ENCODE assay signal across 10 mouse cellular contexts in the genomic region with DNA sequence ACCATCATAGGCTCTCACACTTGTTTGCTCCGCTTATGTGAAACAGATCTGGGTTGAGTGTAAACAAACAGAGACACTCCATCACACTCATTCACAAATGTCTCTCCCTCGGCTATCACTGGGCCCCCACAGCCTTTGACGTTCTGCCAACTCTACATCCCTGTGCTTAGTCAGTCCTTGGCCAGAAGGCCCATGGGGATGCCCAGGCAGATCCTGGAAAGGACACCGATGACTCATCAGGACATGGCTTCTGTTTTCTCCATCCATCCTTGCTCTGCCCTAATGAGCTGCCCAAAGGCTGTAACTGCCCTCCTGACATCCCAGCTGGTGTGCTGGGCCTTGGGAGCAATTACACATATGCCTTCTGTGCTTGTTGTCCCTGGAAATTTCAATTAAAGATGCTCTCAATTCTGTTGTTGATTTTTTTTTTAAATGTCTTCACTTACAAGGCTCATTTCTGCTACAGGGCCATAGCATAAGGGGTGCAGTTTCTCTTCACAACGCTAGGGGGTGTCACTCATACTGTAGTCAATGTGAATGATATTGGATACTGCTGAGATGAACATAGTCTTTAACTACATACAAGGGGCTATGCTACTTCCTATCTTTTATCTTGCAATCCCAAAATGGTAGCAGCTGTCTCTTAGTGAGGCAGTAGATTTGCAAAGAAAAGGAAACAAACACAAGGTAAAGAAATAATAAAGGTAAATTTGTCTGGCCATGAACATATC. TPM values are rescaled to one million over a fixed set of nuclear protein-coding genes. Genes with fewer than 3 reads are reported as not detected.
DNase-seq lines count a peak whose midpoint lies in the region; ATAC-seq and TF ChIP-seq lines count a peak whose summit lies in the region.
"Had no signal": no experiment of that assay in that cellular context is flagged by ENCODE, and none has a peak within 500 bp of the region (broad histone marks: within the 10 kb centered on the region; RNA-seq: fewer than 3 reads in every experiment).

No protein-coding gene starts in this region.

- no peaks in the 10 kb centered on the region for H3K27me3 ChIP-seq in forebrain, postnatal 0 days (ENCODE audit: insufficient read depth, low read length)
- no peaks in the 10 kb centered on the region for H3K27me3 ChIP-seq in kidney, embryonic 14.5 days (ENCODE audit: control insufficient read depth, insufficient read depth, low read length)
- H3K27me3 ChIP-seq: heart, embryonic 13.5 days had no signal

- no peak overlapping the region for H3K4me2 ChIP-seq in forebrain, postnatal 0 days (ENCODE audit: low read depth)
- no peak overlapping the region for H3K4me2 ChIP-seq in kidney, embryonic 14.5 days (replicated peaks; ENCODE audit: low read depth, low read length)
- H3K4me2 ChIP-seq: heart, embryonic 13.5 days had no signal

- no peak for DNase-seq in left cerebral cortex, adult 2 months (ENCODE audit: extremely low spot score in 1 of 2, low spot score in 2 of 2)
- DNase-seq in left cerebral cortex, adult 11 months (ENCODE audit: low spot score) = no peak
- peak; percentile 50 for DNase-seq in NIH3T3 (ENCODE audit: low read depth)
- peak; percentile 73 to 77 for DNase-seq in adrenal gland, postnatal 36 days
- DNase-seq in forebrain, postnatal 0 days = no peak
- no peak for DNase-seq in kidney, postnatal 10 days
- DNase-seq: lung, postnatal 36 days; thymus, postnatal 4 days had no signal

- no peaks in the 10 kb centered on the region; the same call in 1 of the 2 replicates for H3K4me1 ChIP-seq in forebrain, postnatal 0 days (ENCODE audit: insufficient read depth)
- no peaks in the 10 kb centered on the region for H3K4me1 ChIP-seq in kidney, embryonic 14.5 days (ENCODE audit: control insufficient read depth, insufficient read depth, low read length)
- H3K4me1 ChIP-seq: heart, embryonic 13.5 days had no signal

- no peaks in the 10 kb centered on the region for H3K36me3 ChIP-seq in forebrain, postnatal 0 days (ENCODE audit: insufficient read depth)
- no peaks in the 10 kb centered on the region for H3K36me3 ChIP-seq in kidney, embryonic 14.5 days (ENCODE audit: control insufficient read depth, insufficient read depth, low read length)
- H3K36me3 ChIP-seq: heart, embryonic 13.5 days had no signal

- H3K9ac ChIP-seq in forebrain, postnatal 0 days = no peak overlapping the region
- no peak overlapping the region for H3K9ac ChIP-seq in kidney, embryonic 14.5 days (ENCODE audit: low read depth, low read length)
- H3K9ac ChIP-seq: heart, embryonic 13.5 days had no signal

- no peak overlapping the region for H3K4me3 ChIP-seq in left cerebral cortex, adult 2 months
- no peak overlapping the region for H3K4me3 ChIP-seq in forebrain, postnatal 0 days (ENCODE audit: low read depth, low read length)
- no peak overlapping the region for H3K4me3 ChIP-seq in kidney, embryonic 14.5 days (ENCODE audit: low read length)
- H3K4me3 ChIP-seq: heart, embryonic 13.5 days had no signal

- H3K27ac ChIP-seq in left cerebral cortex, adult 2 months = no peak overlapping the region
- no peak overlapping the region for H3K27ac ChIP-seq in forebrain, postnatal 0 days (ENCODE audit: low read depth, low read length)
- no peak overlapping the region for H3K27ac ChIP-seq in kidney, embryonic 14.5 days (ENCODE audit: low read depth, low read length)
- H3K27ac ChIP-seq: heart, embryonic 13.5 days had no signal

- WGBS in forebrain, postnatal 0 days = 60% methylated on average over 5 of the region's 5 CpGs
- WGBS in kidney, embryonic 14.5 days = 79% methylated on average over 5 of the region's 5 CpGs

- peak; percentile 28 for TF ChIP-seq CTCF in left cerebral cortex, adult 2 months (IDR thresholded peaks at IDR 0.05)
- TF ChIP-seq CTCF in forebrain, postnatal 0 days (IDR thresholded peaks at IDR 0.05; ENCODE audit: low read depth) = 0 out of 2 replicates have a peak, but pooled peaks have one; percentile 5

- no peaks in the 10 kb centered on the region for H3K9me3 ChIP-seq in forebrain, postnatal 0 days (ENCODE audit: low read length)
- no peaks in the 10 kb centered on the region for H3K9me3 ChIP-seq in kidney, embryonic 14.5 days (ENCODE audit: control insufficient read depth, low read length)
- H3K9me3 ChIP-seq: heart, embryonic 13.5 days had no signal

- intact Hi-C loops in left cerebral cortex, adult 2 months (cut with DNase I) = no loop called here

- ATAC-seq in forebrain, postnatal 0 days = no peak; the same call in 1 of the 2 replicates
- ATAC-seq in kidney, embryonic 14.5 days (ENCODE audit: low FRiP score, low TSS enrichment) = no peak

RNA-seq across cellular contexts. Expression of gene Brinp2, which starts 45.5 kb away (rescaled TPM):
- 100 to 1,000 TPM; 112 to 117 TPM for total RNA-seq in left cerebral cortex, adult 2 months (2021)
- under 1 TPM; 0.50 to 0.63 TPM for total RNA-seq in adrenal gland, postnatal 36 days (2021)
- 46.8 and 54.1 TPM in 2 replicates for total RNA-seq in forebrain, postnatal 0 days (2014; rRNA removed)
- polyA plus RNA-seq in forebrain, postnatal 0 days (2015; fragmentation: Nextera tagmentation; extraction: Ambion mirVana) = 34.1 and 40.6 TPM in 2 replicates
- 0.07 and 0.11 TPM in 2 replicates for polyA plus RNA-seq in kidney, embryonic 14.5 days (2014; fragmentation: Nextera tagmentation; extraction: Ambion mirVana)

RNA-seq across cellular contexts. Expression of gene Astn1, which starts 51.5 kb away (rescaled TPM):
- 100 to 1,000 TPM; 193 to 196 TPM for total RNA-seq in left cerebral cortex, adult 2 months (2021)
- 1 to 10 TPM; 4.8 to 6.4 TPM for total RNA-seq in adrenal gland, postnatal 36 days (2021)
- 83.6 and 122 TPM in 2 replicates for total RNA-seq in forebrain, postnatal 0 days (2014; rRNA removed)
- 20.9 and 29.4 TPM in 2 replicates for polyA plus RNA-seq in forebrain, postnatal 0 days (2015; fragmentation: Nextera tagmentation; extraction: Ambion mirVana)
- 1.1 and 1.3 TPM in 2 replicates for polyA plus RNA-seq in kidney, embryonic 14.5 days (2014; fragmentation: Nextera tagmentation; extraction: Ambion mirVana)

Comparison
In these comparisons a context has a peak if more than half of its experiments do, and no peak if none do; other contexts are left out.
1. DNase-seq: peak in NIH3T3 (single experiment) and adrenal gland, postnatal 36 days (2 of 2); none in left cerebral cortex, adult 2 months (0 of 2), left cerebral cortex, adult 11 months (single experiment), forebrain, postnatal 0 days (single experiment) and kidney, postnatal 10 days (single experiment).
2. RNA of gene Brinp2, which starts 45.5 kb away (total RNA-seq): 112 to 117 TPM in left cerebral cortex, adult 2 months and 46.8 to 54.1 TPM in forebrain, postnatal 0 days; 0.50 to 0.63 TPM in adrenal gland, postnatal 36 days; every median in the first group is over 10 times any median in the second.
3. RNA of gene Astn1, which starts 51.5 kb away (total RNA-seq): 193 to 196 TPM in left cerebral cortex, adult 2 months and 83.6 to 122 TPM in forebrain, postnatal 0 days; 4.8 to 6.4 TPM in adrenal gland, postnatal 36 days; every median in the first group is over 10 times any median in the second.